22 mouse cellular contexts compared by ENCODE assay signal in the genomic region with DNA sequence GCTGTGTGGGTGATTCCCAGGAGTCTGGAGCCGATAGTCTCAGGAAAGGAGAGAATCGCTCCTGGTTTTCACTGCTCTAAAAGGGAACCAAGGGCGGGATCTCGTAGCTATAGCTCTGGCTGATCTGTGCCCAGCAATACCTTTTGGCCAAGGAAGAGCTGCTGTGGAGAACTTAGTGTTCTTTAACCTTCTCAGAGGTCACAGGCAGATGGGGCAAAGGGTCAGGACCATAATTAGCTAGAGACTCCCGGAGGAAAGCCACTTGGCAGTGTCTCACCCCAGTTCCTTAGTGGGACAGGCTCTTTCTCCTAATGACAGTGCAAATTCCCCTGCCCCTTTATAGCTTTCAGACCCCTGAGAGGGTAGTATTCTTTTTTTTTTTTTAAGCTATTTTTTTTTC.
"Had no signal": no experiment of that assay in that cellular context is flagged by ENCODE, and none has a peak within 500 bp of the region (broad histone marks: within the 10 kb centered on the region; RNA-seq: fewer than 3 reads in every experiment).

No protein-coding gene starts in this region.

- H3K27me3 ChIP-seq: limb, embryonic 13.5 days; midbrain, embryonic 12.5 days; midbrain, embryonic 15.5 days; neural tube, embryonic 12.5 days; neural tube, embryonic 15.5 days; stomach, embryonic 15.5 days had no signal

- H3K4me1 ChIP-seq: midbrain, embryonic 12.5 days; midbrain, embryonic 15.5 days; neural tube, embryonic 12.5 days; neural tube, embryonic 15.5 days; stomach, embryonic 15.5 days had no signal

- H3K27ac ChIP-seq: kidney, postnatal 0 days; layer of hippocampus, adult 2 months; limb, embryonic 10.5 days; limb, embryonic 13.5 days; liver, embryonic 14.5 days; macrophage; midbrain, embryonic 12.5 days; midbrain, embryonic 15.5 days; neural tube, embryonic 12.5 days; neural tube, embryonic 15.5 days; stomach, embryonic 15.5 days had no signal

- H3K9me3 ChIP-seq: limb, embryonic 10.5 days; limb, embryonic 13.5 days; midbrain, embryonic 12.5 days; midbrain, embryonic 15.5 days; neural tube, embryonic 12.5 days; neural tube, embryonic 15.5 days; stomach, embryonic 15.5 days had no signal

- DNase-seq: layer of hippocampus, adult 9-11 months; liver; liver, postnatal 0 days; lung, embryonic 14.5 days; right cerebral cortex, adult 18-20 months; right cerebral cortex, postnatal 14 days; right cerebral cortex, postnatal 4 days; spleen, adult 18-20 months; thymus, postnatal 25 days had no signal

- H3K4me2 ChIP-seq: limb, embryonic 13.5 days; lung, embryonic 14.5 days; midbrain, embryonic 12.5 days; midbrain, embryonic 15.5 days; neural tube, embryonic 12.5 days; neural tube, embryonic 15.5 days; stomach, embryonic 15.5 days had no signal

- H3K4me3 ChIP-seq: layer of hippocampus, adult 2 months; limb, embryonic 10.5 days; limb, embryonic 13.5 days; midbrain, embryonic 12.5 days; midbrain, embryonic 15.5 days; neural tube, embryonic 12.5 days; neural tube, embryonic 15.5 days; stomach, embryonic 15.5 days had no signal

- H3K9ac ChIP-seq: limb, embryonic 13.5 days; liver, embryonic 14.5 days; liver, postnatal 0 days; lung, embryonic 14.5 days; midbrain, embryonic 12.5 days; midbrain, embryonic 15.5 days; neural tube, embryonic 12.5 days; neural tube, embryonic 15.5 days; stomach, embryonic 15.5 days had no signal

- ATAC-seq: intestine, postnatal 0 days; liver, postnatal 0 days; lung, postnatal 0 days; midbrain, embryonic 15.5 days had no signal

- H3K36me3 ChIP-seq: limb, embryonic 10.5 days; limb, embryonic 13.5 days; midbrain, embryonic 12.5 days; midbrain, embryonic 15.5 days; neural tube, embryonic 12.5 days; neural tube, embryonic 15.5 days; stomach, embryonic 15.5 days had no signal
